Mouse (Mus musculus) small intestine, adult 2 months (tissue): Measurements from ENCODE around the gene Sh3pxd2a.

Source experiments
- CTCF ChIP-seq: fragments of 200-500 bp; IDR thresholded peaks from 2 replicates; pipeline ENCODE4 v1.5.1; 2012; ENCODE audit warnings: low read depth, mild to moderate bottlenecking, control low read depth, inconsistent platforms, low read length, moderate library complexity, mixed read lengths; ENCODE audit not compliant: insufficient replicate concordance, insufficient read length; ENCODE audit errors: extremely low read depth
- POLR2A ChIP-seq: fragments of 200-500 bp; IDR thresholded peaks from 2 replicates; pipeline ENCODE4 v1.6.1; 2012; ENCODE audit warnings: low read depth, mild to moderate bottlenecking, control low read depth, inconsistent platforms, low read length, moderate library complexity

DNA sequence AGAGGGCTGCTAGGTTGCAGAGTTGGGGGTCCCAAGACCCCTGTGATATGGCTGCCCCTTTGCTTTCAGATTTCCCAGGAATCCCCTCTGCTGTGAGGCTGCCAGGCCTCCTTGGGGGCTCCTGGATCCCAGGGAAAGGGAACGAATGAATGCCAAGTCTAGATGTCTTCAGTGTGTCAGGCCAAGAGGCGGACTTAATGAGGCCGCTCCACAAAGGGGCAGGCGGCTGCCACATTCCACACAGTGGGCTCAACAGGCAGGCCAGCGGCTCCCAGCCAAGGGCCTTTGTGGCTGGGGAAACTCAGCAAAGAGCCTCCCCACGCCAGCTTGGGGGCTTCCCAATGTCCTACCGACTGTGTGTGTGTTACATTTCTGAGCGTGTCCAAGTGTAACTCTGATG lies 109.7 kb downstream of the Sh3pxd2a start:
- no peak for TF ChIP-seq POLR2A
- no peak for TF ChIP-seq CTCF
